ENCODE assay signal across 28 mouse cellular contexts in the genomic region with DNA sequence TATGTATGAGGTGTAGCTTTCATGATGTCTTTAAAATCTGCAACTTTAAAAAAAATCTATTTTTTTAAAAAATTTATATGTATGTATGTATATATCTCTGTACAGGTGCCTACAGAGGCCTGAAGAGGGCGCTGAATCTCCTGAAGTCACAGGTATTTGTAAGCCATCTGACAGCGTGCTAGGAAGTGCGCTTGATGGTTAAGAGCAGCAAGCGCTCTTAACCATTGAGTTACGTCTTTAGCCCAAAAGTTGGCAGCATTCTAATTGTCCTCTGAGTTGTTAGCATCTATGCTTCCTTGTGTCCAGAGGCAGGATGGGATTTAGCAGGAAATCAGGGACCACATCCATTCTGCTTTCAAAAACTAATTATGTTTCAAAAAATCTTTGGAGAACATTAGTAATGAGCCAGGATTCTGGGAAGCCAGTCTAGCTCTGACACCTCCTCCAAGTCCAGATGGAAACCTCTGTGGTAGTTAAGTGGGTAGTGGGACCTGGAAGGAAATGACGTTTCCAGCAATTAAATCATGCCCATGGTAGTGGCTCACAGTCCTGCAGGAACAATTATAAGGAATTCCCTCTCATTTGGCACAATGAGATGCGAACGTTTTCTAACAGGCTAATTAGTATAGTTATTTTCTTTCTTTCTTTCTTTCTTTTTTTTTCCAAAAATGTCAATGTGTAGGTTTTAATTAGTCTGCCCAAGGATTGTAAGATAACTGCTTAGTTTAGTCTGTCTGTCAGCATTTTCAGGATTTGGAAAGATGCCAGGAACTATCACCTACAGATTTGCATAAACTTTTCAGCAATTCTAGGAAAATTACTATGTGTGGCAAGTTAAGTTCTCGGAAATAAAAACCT.
DNase-seq lines count a peak whose midpoint lies in the region; ATAC-seq lines count a peak whose summit lies in the region.
"Had no signal": no experiment of that assay in that cellular context is flagged by ENCODE, and none has a peak within 500 bp of the region (broad histone marks: within the 10 kb centered on the region; RNA-seq: fewer than 3 reads in every experiment).

No protein-coding gene starts in this region.

- 71% methylated on average over 9 of the region's 9 CpGs for WGBS in forebrain, embryonic 11.5 days
- WGBS in forebrain, embryonic 10.5 days: 81% methylated on average over 9 of the region's 9 CpGs
- WGBS in limb, embryonic 11.5 days: 78% methylated on average over 9 of the region's 9 CpGs
- WGBS in limb, embryonic 10.5 days: 88% methylated on average over 9 of the region's 9 CpGs
- 52% methylated on average over 9 of the region's 9 CpGs for WGBS in forebrain, embryonic 13.5 days
- WGBS in kidney, embryonic 16.5 days: 84% methylated on average over 9 of the region's 9 CpGs

- no peak overlapping the region for H3K9ac ChIP-seq in forebrain, embryonic 11.5 days (ENCODE audit: low read length)
- no peak overlapping the region for H3K9ac ChIP-seq in limb, embryonic 11.5 days (ENCODE audit: low read length)
- H3K9ac ChIP-seq in forebrain, embryonic 13.5 days: no peak overlapping the region
- no peak overlapping the region for H3K9ac ChIP-seq in kidney, embryonic 16.5 days (replicated peaks; ENCODE audit: low read length)
- H3K9ac ChIP-seq: hindbrain, embryonic 14.5 days; limb, embryonic 15.5 days; liver, embryonic 13.5 days; midbrain, embryonic 13.5 days; neural tube, embryonic 13.5 days; stomach, embryonic 15.5 days had no signal

- ATAC-seq in forebrain, embryonic 11.5 days (replicated peaks; ENCODE audit: low FRiP score): peak; percentile 80
- ATAC-seq in limb, embryonic 11.5 days (ENCODE audit: insufficient number of reproducible peaks, low FRiP score, low TSS enrichment, low read depth): no peak
- ATAC-seq in forebrain, embryonic 13.5 days: peak; percentile 88
- no peak for ATAC-seq in kidney, embryonic 16.5 days (ENCODE audit: low FRiP score, low TSS enrichment)
- ATAC-seq: inflammation-experienced regulatory T-cells, adult 6 months; midbrain, embryonic 13.5 days had no signal

- no peaks in the 10 kb centered on the region for H3K9me3 ChIP-seq in forebrain, embryonic 11.5 days (ENCODE audit: control insufficient read depth, low read length)
- H3K9me3 ChIP-seq in forebrain, embryonic 10.5 days: no peaks in the 10 kb centered on the region
- no peaks in the 10 kb centered on the region for H3K9me3 ChIP-seq in limb, embryonic 11.5 days (ENCODE audit: control insufficient read depth, low read length)
- no peaks in the 10 kb centered on the region for H3K9me3 ChIP-seq in limb, embryonic 10.5 days (replicated peaks)
- H3K9me3 ChIP-seq in forebrain, embryonic 13.5 days (replicated peaks): no peaks in the 10 kb centered on the region
- H3K9me3 ChIP-seq in kidney, embryonic 16.5 days (ENCODE audit: low read length): no peaks in the 10 kb centered on the region
- H3K9me3 ChIP-seq: limb, embryonic 15.5 days; liver, embryonic 13.5 days; midbrain, embryonic 13.5 days; neural tube, embryonic 13.5 days; stomach, embryonic 15.5 days had no signal

- no peak overlapping the region for H3K4me3 ChIP-seq in forebrain, embryonic 11.5 days (ENCODE audit: low read depth, low read length)
- no peak overlapping the region for H3K4me3 ChIP-seq in forebrain, embryonic 10.5 days
- H3K4me3 ChIP-seq in limb, embryonic 11.5 days (ENCODE audit: low read depth, low read length): no peak overlapping the region
- H3K4me3 ChIP-seq in limb, embryonic 10.5 days: no peak overlapping the region
- no peak overlapping the region for H3K4me3 ChIP-seq in forebrain, embryonic 13.5 days
- no peak overlapping the region for H3K4me3 ChIP-seq in kidney, embryonic 16.5 days (ENCODE audit: low read length)
- H3K4me3 ChIP-seq: limb, embryonic 15.5 days; liver, embryonic 13.5 days; midbrain, embryonic 13.5 days; neural tube, embryonic 13.5 days; stomach, embryonic 15.5 days had no signal

- no peak overlapping the region for H3K4me2 ChIP-seq in forebrain, embryonic 11.5 days (ENCODE audit: low read depth, low read length, severe bottlenecking)
- H3K4me2 ChIP-seq in limb, embryonic 11.5 days (ENCODE audit: low read depth, severe bottlenecking): no peak overlapping the region
- H3K4me2 ChIP-seq in forebrain, embryonic 13.5 days: no peak overlapping the region
- H3K4me2 ChIP-seq in kidney, embryonic 16.5 days (replicated peaks; ENCODE audit: low read depth, low read length): no peak overlapping the region
- H3K4me2 ChIP-seq: heart, embryonic 11.5 days; hindbrain, embryonic 14.5 days; limb, embryonic 15.5 days; liver, embryonic 13.5 days; midbrain, embryonic 13.5 days; neural tube, embryonic 13.5 days; stomach, embryonic 15.5 days had no signal

- DNase-seq in forebrain, embryonic 11.5 days (ENCODE audit: low spot score): no peak
- no peak for DNase-seq in forebrain, embryonic 10.5 days (ENCODE audit: extremely low spot score, low spot score)
- DNase-seq in limb, embryonic 11.5 days (ENCODE audit: low spot score): peak; percentile 9
- DNase-seq in limb, embryonic 10.5 days (ENCODE audit: low spot score): no peak
- DNase-seq in urinary bladder, postnatal 14 days (ENCODE audit: low spot score): no peak
- no peak for DNase-seq in adrenal gland, adult 8-10 months
- DNase-seq: adrenal gland, postnatal 36 days; cerebellum, adult 9-10 months; cerebellum, postnatal 36 days; gastrocnemius, postnatal 25 days; heart, adult 11 months; heart, postnatal 4 days; kidney, adult 11 months; kidney, postnatal 25 days; liver, embryonic 13.5 days; lung, adult 2 months; lung, postnatal 10 days had no signal

- no peaks in the 10 kb centered on the region for H3K4me1 ChIP-seq in forebrain, embryonic 11.5 days (replicated peaks; ENCODE audit: control insufficient read depth, insufficient read depth, low read length)
- no peaks in the 10 kb centered on the region for H3K4me1 ChIP-seq in forebrain, embryonic 10.5 days
- no peaks in the 10 kb centered on the region for H3K4me1 ChIP-seq in limb, embryonic 11.5 days (ENCODE audit: control insufficient read depth, insufficient read depth, low read length)
- H3K4me1 ChIP-seq in limb, embryonic 10.5 days: no peaks in the 10 kb centered on the region
- no peaks in the 10 kb centered on the region for H3K4me1 ChIP-seq in forebrain, embryonic 13.5 days
- H3K4me1 ChIP-seq in kidney, embryonic 16.5 days (ENCODE audit: insufficient read depth, low read length): no peaks in the 10 kb centered on the region
- H3K4me1 ChIP-seq: limb, embryonic 15.5 days; liver, embryonic 13.5 days; midbrain, embryonic 13.5 days; neural tube, embryonic 13.5 days; stomach, embryonic 15.5 days had no signal

- H3K27me3 ChIP-seq in forebrain, embryonic 11.5 days (ENCODE audit: control insufficient read depth, insufficient read depth, low read length): no peaks in the 10 kb centered on the region
- no peaks in the 10 kb centered on the region for H3K27me3 ChIP-seq in forebrain, embryonic 10.5 days (ENCODE audit: poor library complexity, severe bottlenecking)
- H3K27me3 ChIP-seq in limb, embryonic 11.5 days (ENCODE audit: control insufficient read depth, insufficient read depth, low read length): no peaks in the 10 kb centered on the region
- no peaks in the 10 kb centered on the region for H3K27me3 ChIP-seq in limb, embryonic 10.5 days (ENCODE audit: low read depth, poor library complexity, severe bottlenecking)
- no peaks in the 10 kb centered on the region for H3K27me3 ChIP-seq in forebrain, embryonic 13.5 days
- H3K27me3 ChIP-seq in kidney, embryonic 16.5 days (ENCODE audit: insufficient read depth, low read length): no peaks in the 10 kb centered on the region
- H3K27me3 ChIP-seq: CH12.LX; limb, embryonic 15.5 days; liver, embryonic 13.5 days; midbrain, embryonic 13.5 days; neural tube, embryonic 13.5 days; stomach, embryonic 15.5 days had no signal

- no peaks in the 10 kb centered on the region for H3K36me3 ChIP-seq in forebrain, embryonic 11.5 days (ENCODE audit: control insufficient read depth, insufficient read depth, low read length)
- no peaks in the 10 kb centered on the region for H3K36me3 ChIP-seq in forebrain, embryonic 10.5 days (replicated peaks)
- no peaks in the 10 kb centered on the region for H3K36me3 ChIP-seq in limb, embryonic 11.5 days (ENCODE audit: control insufficient read depth, insufficient read depth, low read length)
- H3K36me3 ChIP-seq in limb, embryonic 10.5 days: no peaks in the 10 kb centered on the region
- H3K36me3 ChIP-seq in forebrain, embryonic 13.5 days (ENCODE audit: poor library complexity, severe bottlenecking): no peaks in the 10 kb centered on the region
- H3K36me3 ChIP-seq in kidney, embryonic 16.5 days (ENCODE audit: insufficient read depth, low read length): no peaks in the 10 kb centered on the region
- H3K36me3 ChIP-seq: limb, embryonic 15.5 days; liver, embryonic 13.5 days; midbrain, embryonic 13.5 days; neural tube, embryonic 13.5 days; stomach, embryonic 15.5 days had no signal

- H3K27ac ChIP-seq in forebrain, embryonic 11.5 days (ENCODE audit: low read depth, low read length): no peak overlapping the region
- no peak overlapping the region for H3K27ac ChIP-seq in forebrain, embryonic 10.5 days
- H3K27ac ChIP-seq in limb, embryonic 11.5 days (replicated peaks; ENCODE audit: low read depth, low read length): no peak overlapping the region
- no peak overlapping the region for H3K27ac ChIP-seq in limb, embryonic 10.5 days
- no peak overlapping the region; the same call in 1 of the 2 replicates for H3K27ac ChIP-seq in forebrain, embryonic 13.5 days
- no peak overlapping the region for H3K27ac ChIP-seq in kidney, embryonic 16.5 days (ENCODE audit: low read length)
- H3K27ac ChIP-seq: hindbrain, embryonic 14.5 days; limb, embryonic 15.5 days; liver, embryonic 13.5 days; macrophage; midbrain, embryonic 13.5 days; neural tube, embryonic 13.5 days; stomach, embryonic 15.5 days had no signal

Comparison
In these comparisons a context has a peak if more than half of its experiments do, and no peak if none do; other contexts are left out.
1. ATAC-seq: peak in forebrain, embryonic 11.5 days (single experiment) and forebrain, embryonic 13.5 days (single experiment); none in limb, embryonic 11.5 days (single experiment) and kidney, embryonic 16.5 days (single experiment).